Mouse (Mus musculus) spleen, postnatal 4 days (tissue): ENCODE results near the gene Hist1h2ah.

Experiments
- DNase-seq, 2 experiments: peaks; one replicate each; pipeline ENCODE4 v3.0.0; 2022; ENCODE audit warnings: low spot score in 2 of 2

The Hist1h2ah gene

DNA sequence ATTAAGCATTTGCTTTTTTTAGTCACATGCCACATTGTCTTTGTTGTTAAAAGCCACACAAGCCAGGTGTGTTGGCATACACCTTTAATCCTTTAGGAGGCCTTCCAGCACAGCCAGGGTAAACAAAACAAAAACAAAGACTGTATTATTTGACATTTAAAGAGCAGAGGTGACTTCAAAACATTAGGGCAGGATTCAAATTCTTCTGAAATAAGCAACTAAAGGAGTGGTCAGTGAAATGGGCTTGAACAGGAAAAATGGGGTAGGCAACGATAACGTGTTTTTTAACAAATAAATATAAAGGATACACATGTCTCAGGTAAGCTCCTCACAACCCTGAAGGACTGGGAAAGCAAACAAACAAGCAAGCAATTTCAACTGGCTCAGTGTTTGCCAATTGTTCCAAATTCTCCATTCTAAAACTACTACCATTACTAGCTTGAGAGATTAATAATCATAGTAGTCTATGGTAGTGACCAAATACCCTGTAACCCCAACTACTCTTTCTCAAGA, 4.6 kb upstream of the Hist1h2ah start:
- DNase-seq = no peak

- DNase-seq = no peak
These were observed 4.0 kb upstream of the Hist1h2ah start for GRCm38 (mm10) chr13:22039364-22039763.

DNA sequence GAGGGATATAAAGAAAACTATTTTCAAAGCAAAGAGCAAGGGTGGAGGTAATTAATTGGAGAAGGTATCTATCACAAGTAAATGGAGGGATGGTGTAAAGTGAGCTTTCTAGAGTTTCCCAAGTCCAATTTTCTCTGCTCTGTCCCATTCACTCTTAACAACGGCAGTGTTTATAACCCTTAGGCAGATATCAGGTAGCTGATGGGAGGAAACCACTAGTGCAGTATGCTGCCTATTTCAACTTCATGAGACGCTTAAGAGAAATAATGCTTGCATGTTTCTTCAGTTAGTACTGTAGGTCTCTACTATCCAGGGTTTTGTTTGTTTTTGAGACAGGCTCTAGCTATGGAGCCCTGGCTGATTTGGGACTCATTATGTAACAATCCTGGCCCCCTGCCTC, 2.0 kb upstream of the Hist1h2ah start:
- DNase-seq = no peak

- DNase-seq = no peak
These were observed 1.6 kb upstream of the Hist1h2ah start for GRCm38 (mm10) chr13:22036986-22037385.

DNA sequence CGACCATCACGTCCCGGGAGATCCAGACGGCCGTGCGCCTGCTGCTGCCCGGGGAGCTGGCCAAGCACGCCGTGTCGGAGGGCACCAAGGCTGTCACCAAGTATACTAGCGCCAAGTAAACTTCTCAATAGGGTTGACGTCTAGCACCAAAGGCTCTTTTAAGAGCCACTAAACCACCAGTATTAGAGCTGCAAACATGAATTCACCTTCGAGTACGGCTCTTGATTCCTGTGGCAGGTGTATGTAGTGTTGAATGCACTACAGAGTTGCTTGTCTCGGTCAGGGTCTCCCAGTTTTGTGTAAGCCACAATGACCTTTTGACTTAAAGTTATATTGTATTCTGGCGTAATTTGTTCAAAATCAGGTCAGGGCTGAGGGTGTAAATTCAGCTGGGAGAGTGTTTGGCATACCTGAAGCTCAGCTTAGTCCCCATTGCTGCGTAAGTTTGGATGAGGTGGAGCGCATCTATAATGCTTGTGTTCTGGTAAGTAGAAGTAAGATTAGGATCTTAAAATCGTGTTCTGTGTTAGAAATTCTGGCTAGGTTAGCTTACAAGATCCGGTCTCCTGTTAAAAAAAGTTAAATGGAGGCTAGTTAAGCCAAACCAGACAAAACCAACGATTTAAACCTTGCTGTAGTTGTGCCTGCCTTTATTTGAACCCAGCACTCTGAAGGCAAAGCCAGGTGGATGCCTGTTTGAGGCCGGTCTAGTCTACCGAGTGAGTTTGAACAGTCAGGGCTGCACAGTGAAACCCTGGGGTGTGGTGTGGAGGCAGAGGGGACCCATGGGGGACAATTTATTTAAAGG, 985 bp upstream of the Hist1h2ah start:
- DNase-seq = peak; percentile 57 to 80

- DNase-seq = no peak
These were observed 713 bp downstream of the Hist1h2ah start for GRCm38 (mm10) chr13:22034443-22035266.

DNA sequence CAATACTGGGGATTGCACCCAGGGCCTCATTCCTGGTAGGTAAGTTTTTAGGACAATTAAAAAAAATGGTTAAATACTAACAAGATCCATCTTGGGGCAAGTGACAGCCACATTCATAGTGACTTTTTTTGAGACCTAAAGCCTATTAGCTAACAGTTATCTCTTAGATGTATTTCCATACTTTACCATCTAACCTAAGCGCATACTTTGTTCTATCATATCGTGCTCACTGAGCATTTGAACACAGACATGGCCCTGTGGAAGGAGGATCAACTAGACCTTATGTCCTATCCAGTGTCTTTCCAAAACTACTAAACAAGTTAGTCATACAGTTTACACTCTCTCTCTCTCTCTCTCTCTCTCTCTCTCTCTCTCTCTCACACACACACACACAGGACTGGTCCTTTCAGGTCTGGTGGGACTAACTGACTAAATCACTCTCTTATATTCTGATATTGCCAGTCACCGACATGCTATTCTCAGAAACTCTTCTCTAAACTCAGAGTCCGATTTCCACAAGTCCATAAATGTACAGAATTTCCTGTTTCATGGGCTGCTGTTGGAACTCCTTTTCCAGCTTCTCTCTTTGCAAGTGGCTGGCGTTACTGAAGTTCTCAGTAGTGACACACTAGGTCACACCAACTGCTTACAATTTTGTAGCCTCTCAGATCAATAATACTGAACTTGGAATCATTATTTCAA, 1.5 kb downstream of the Hist1h2ah start:
- DNase-seq = no peak

GRCm38 (mm10) chr13:22030493-22030892, 4.9 kb downstream of the Hist1h2ah start:
- DNase-seq = no peak

GRCm38 (mm10) chr13:22029928-22030327, 5.4 kb downstream of the Hist1h2ah start:
- DNase-seq = no peak

GRCm38 (mm10) chr13:22028673-22029460, 6.5 kb downstream of the Hist1h2ah start:
- DNase-seq = peak; percentile 97 to 99

GRCm38 (mm10) chr13:22026058-22027031, 9.0 kb downstream of the Hist1h2ah start:
- DNase-seq = peak; percentile 88 to 96

GRCm38 (mm10) chr13:22022241-22022640, 13.1 kb downstream of the Hist1h2ah start:
- peak; percentile 85 to 91 for DNase-seq

- DNase-seq = no peak
These were observed 13.8 kb downstream of the Hist1h2ah start for GRCm38 (mm10) chr13:22021581-22021980.

DNA sequence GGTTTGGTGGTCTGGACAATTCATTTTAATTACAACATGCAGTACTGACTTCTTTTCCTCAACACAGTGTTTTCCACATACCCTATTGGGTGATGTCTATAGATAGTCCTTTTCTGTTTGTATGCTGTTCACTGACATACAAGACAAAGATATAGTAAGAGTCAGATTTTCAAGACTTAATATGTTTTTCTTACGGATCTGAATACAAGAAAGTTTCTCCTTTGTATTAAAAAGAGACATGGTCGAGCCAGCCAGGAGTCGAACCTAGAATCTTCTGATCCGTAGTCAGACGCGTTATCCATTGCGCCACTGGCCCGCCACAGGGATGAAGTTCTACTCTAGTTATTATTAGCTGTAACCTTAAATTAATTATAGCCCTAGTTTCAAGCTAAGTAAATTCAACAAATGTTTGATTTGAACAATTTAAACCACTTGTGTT, 14.4 kb downstream of the Hist1h2ah start:
- peak; percentile 79 to 89 for DNase-seq

DNA sequence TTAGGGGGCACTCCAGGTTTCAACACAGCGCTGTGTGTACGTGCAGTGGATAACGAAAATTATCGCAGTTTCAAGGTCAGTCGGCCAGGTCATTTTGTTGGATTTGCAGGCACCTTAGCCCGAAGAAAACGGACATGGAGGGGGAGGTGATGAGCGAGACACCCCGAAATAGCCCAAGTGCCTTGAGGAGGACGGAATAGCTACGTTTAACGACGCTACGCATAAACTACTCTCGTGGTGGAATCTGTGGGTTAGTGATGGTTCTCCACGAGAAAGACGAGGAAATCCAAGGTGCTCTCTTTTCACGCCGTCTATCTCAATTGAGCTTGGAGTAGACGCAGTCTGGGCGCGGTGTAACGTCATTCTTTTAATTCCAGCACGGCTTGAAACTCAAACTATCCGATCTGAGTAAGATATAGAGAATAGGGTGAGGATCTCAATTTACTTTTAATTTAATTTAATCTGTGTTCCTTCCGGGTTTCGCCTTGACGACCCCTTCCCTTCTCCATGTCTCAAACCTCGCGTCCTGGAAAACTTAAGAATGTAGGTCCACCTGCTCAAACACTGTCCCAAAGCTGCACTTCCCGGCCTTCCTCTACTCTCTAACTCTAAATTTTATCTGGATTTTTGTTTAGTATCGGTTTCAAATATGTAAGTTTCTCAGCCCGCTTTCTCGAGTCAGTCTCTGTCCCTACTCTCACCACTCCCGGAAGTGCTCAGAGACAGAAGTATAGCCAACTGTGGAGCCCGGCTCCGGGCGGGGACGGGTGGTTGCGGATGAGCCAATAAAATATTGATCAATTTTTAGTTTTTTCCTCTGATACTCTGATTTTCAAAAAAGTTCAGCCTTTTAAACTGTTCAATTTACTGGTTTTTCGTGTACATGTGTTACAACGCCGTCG, 15.2 kb downstream of the Hist1h2ah start:
- DNase-seq = peak; percentile 56 to 78

GRCm38 (mm10) chr13:22015479-22016450, 19.6 kb downstream of the Hist1h2ah start:
- DNase-seq = peak; percentile 84 to 92

DNA sequence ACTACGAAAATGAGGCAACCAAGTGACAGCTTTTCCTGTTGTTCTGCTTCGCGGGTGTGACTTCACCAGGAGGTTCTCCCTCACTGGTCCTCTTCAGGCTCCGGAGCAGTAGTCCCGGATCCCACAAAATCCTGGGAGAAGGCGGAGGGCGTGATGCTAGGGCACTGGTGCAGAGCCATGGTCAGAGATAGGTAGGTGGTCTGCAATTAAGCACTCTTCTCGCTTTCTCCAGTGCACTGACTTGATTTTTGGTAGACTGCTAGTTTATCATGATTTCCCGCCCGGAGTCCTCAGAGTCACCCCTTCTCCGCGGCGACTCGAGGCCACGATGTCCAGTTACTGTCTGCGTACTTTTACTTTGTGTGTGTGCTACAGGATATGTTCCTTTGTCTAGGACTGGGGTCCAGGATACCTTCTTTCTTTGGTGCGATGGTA, 20.9 kb downstream of the Hist1h2ah start:
- DNase-seq = no peak

GRCm38 (mm10) chr13:22013716-22014115, 21.7 kb downstream of the Hist1h2ah start:
- DNase-seq = no peak
